Comparison of ENCODE assay signal across 18 mouse cellular contexts in genomic region chr7:139107908-139108650, GRCm38 (mm10). TPM values are rescaled to one million over a fixed set of nuclear protein-coding genes. Genes with fewer than 3 reads are reported as not detected.
A peak's percentile ranks its signal among the peaks of the same experiment; 100 is the strongest.
DNase-seq lines count a peak whose midpoint lies in the region; ATAC-seq and TF ChIP-seq lines count a peak whose summit lies in the region.
"Had no signal": no experiment of that assay in that cellular context is flagged by ENCODE, and none has a peak within 500 bp of the region (broad histone marks: within the 10 kb centered on the region; RNA-seq: fewer than 3 reads in every experiment).

No protein-coding gene starts in this region.

- no peaks in the 10 kb centered on the region for H3K9me3 ChIP-seq in lung, embryonic 14.5 days (ENCODE audit: low read depth, low read length)
- H3K9me3 ChIP-seq: embryonic facial prominence, embryonic 13.5 days; heart, embryonic 13.5 days; midbrain, embryonic 10.5 days; neural tube, embryonic 13.5 days had no signal

- no peak overlapping the region for H3K4me2 ChIP-seq in lung, embryonic 14.5 days
- H3K4me2 ChIP-seq: embryonic facial prominence, embryonic 13.5 days; heart, embryonic 13.5 days; neural tube, embryonic 13.5 days had no signal

- no peak overlapping the region for H3K9ac ChIP-seq in lung, embryonic 14.5 days
- H3K9ac ChIP-seq: embryonic facial prominence, embryonic 13.5 days; heart, embryonic 13.5 days; neural tube, embryonic 13.5 days had no signal

- no peak for TF ChIP-seq CTCF in lung, embryonic 14.5 days (IDR thresholded peaks at IDR 0.05; ENCODE audit: low read depth)
- TF ChIP-seq CTCF in lung, adult 2 months (IDR thresholded peaks at IDR 0.05; ENCODE audit: insufficient read depth, low read length): no peak

- no peaks in the 10 kb centered on the region for H3K27me3 ChIP-seq in lung, embryonic 14.5 days (ENCODE audit: insufficient read depth, low read length)
- H3K27me3 ChIP-seq: embryonic facial prominence, embryonic 13.5 days; heart, embryonic 13.5 days; neural tube, embryonic 13.5 days had no signal

- no peaks in the 10 kb centered on the region for H3K36me3 ChIP-seq in lung, embryonic 14.5 days (ENCODE audit: insufficient read depth)
- H3K36me3 ChIP-seq: embryonic facial prominence, embryonic 13.5 days; heart, embryonic 13.5 days had no signal

- intact Hi-C loops in heart, postnatal 36 days (cut with DNase I): no loop called here

- no peak for TF ChIP-seq POLR2A in lung, adult 2 months (IDR thresholded peaks at IDR 0.05; ENCODE audit: borderline replicate concordance, extremely low read depth, low read depth, low read length)

- WGBS in lung, embryonic 14.5 days: 73% methylated on average over 9 of the region's 9 CpGs
- WGBS in lung, adult 2 months: 71% methylated on average over 9 of the region's 9 CpGs

- H3K4me3 ChIP-seq in lung, embryonic 14.5 days (ENCODE audit: low read depth, low read length): no peak overlapping the region
- H3K4me3 ChIP-seq in lung, adult 2 months (replicated peaks; ENCODE audit: extremely low read depth, low read depth, low read length): no peak overlapping the region
- H3K4me3 ChIP-seq: embryonic facial prominence, embryonic 13.5 days; heart, embryonic 13.5 days; midbrain, embryonic 10.5 days; neural tube, embryonic 13.5 days had no signal

- peak; percentile 73 to 76 for DNase-seq in adrenal gland, adult (ENCODE audit: inconsistent age in 2 of 2, low spot score in 1 of 2)
- no peak for DNase-seq in adrenal gland, postnatal 4 days (ENCODE audit: low spot score in 2 of 2)
- DNase-seq in lung, embryonic 14.5 days: peak; percentile 64
- no peak for DNase-seq in lung, adult 2 months
- peak; percentile 72 for DNase-seq in Muller cell, postnatal 12 days (ENCODE audit: inconsistent ontology term)
- DNase-seq in adrenal gland, postnatal 36 days: peak; percentile 58 to 67
- DNase-seq in heart, postnatal 36 days: no peak
- no peak for DNase-seq in left cerebral cortex, adult 9 months (ENCODE audit: low spot score in 2 of 2)
- DNase-seq: cerebellum, adult 18-20 months; kidney, adult 8-10 months; lung, postnatal 14 days had no signal

- no peak overlapping the region for H3K27ac ChIP-seq in lung, embryonic 14.5 days (ENCODE audit: low read depth)
- H3K27ac ChIP-seq: embryonic facial prominence, embryonic 13.5 days; heart, embryonic 13.5 days; midbrain, embryonic 10.5 days; neural tube, embryonic 13.5 days had no signal

- H3K4me1 ChIP-seq in lung, embryonic 14.5 days (ENCODE audit: insufficient read depth): no peaks in the 10 kb centered on the region
- no peaks in the 10 kb centered on the region for H3K4me1 ChIP-seq in lung, adult 2 months (ENCODE audit: control insufficient read depth, insufficient read depth, low read length)
- H3K4me1 ChIP-seq: midbrain, embryonic 10.5 days had no signal

- ATAC-seq in lung, embryonic 14.5 days (ENCODE audit: insufficient read depth): 0 out of 2 replicates have a peak, but pooled peaks have one; percentile 14

RNA-seq across cellular contexts. Expression of gene Dpysl4, which starts 22.3 kb away (rescaled TPM):
- 1 to 10 TPM; 5.9 to 6.1 TPM for total RNA-seq in adrenal gland, postnatal 4 days (2021)
- 10.2 and 10.7 TPM in 2 replicates for polyA plus RNA-seq in lung, embryonic 14.5 days (2014; fragmentation: Nextera tagmentation; extraction: Ambion mirVana)
- polyA plus RNA-seq in lung, adult 2 months (2012; rRNA removed): 0.38 and 0.40 TPM in 2 replicates
- total RNA-seq in adrenal gland, postnatal 36 days (2021): 1 to 10 TPM in 1 of 2 experiments, under 1 TPM in 1; 0.83 to 2.2 TPM
- total RNA-seq in heart, postnatal 36 days (2021): 1 to 10 TPM; 5.0 to 6.4 TPM
- total RNA-seq: common myeloid progenitor, adult 5-6 weeks; hematopoietic stem cell, adult 5-6 weeks; monocyte, adult 5-6 weeks had no signal

Comparison
In these comparisons a context has a peak if more than half of its experiments do, and no peak if none do; other contexts are left out.
1. DNase-seq: peak in adrenal gland, adult (2 of 2), lung, embryonic 14.5 days (single experiment), Muller cell, postnatal 12 days (single experiment) and adrenal gland, postnatal 36 days (2 of 2); none in adrenal gland, postnatal 4 days (0 of 2), lung, adult 2 months (single experiment), heart, postnatal 36 days (0 of 2) and left cerebral cortex, adult 9 months (0 of 2).